Mouse (Mus musculus): ENCODE results near the gene A3galt2. TPM values are rescaled to one million over a fixed set of nuclear protein-coding genes. Genes with fewer than 3 reads are reported as not detected.

Gene A3galt2
- total RNA-seq (2023; ENCODE audit: inconsistent age) = 3.0 to 4.6 TPM (median 3.5 TPM) in 4 replicates

DNA sequence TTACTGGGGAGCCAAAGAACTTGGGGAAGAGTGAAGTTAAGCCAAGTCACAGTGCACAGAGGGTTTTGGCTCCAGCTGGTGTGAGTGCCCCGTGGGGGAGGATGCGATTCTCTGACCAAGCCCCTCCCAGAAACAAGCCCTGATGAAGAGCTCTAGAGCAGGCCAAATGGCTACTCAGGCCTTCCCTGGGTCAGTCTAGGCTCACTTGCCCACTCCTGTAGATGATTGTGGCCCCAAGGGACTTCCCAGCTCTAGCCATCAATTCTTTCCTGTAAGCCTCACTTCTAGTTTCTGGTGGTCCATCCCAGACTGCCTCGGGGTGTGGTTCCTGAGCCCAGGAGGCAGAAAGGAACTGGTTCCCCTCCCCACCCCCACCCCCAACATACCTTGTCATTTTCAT is at the start of gene A3galt2:
A3galt2 (plus strand) TSS at position 301 of the 400 bp plus-strand sequence.

DNA sequence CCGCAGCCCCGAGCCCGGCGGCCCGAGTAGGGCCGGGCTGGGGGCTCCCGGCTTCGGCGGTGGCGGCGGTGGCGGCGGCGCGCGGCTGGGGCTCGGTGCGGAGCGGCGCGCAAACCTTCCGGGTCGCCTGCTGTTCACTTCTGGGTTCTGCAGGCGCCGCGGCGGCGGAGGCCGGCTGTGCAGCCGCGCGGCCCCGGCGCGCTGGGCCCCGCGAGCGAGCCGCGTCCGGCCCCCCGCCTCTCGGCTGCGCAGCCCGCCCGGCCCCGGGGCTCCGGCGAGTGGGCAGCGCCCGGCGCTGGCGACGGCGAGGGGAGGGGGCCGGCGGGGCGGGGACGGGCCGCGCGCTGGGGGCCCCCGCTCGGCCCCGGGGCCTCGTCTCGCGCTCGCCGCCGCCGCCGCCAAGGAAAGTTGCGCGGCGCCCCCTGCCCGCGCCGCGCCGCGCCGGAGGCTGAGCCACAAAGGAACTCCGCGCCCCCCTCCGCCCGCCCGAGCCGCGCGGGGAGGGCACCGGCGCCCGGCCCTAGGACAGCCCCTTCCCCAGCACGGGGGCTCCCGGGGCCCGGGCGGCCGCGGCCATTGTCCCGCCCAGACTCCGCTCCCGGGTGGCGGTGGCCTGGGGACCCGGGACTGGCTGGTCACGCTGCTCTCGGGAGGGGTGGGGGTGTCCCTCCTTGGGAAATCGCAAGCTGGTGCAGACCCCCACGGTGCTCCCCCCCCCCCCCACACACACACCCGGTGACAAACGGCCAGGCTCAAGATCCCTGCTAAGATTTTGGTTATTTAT is 51.1 kb downstream of the A3galt2 start, which contains the start of gene Zfp362:
Zfp362 (minus strand) TSS at position 3 of the 784 bp plus-strand sequence.

Other genes with a start within 250 kb of the A3galt2 start
- 22.4 to 27.5 TPM (median 25.8 TPM) in 4 replicates for gene Zscan20, start 145.3 kb upstream of the A3galt2 start, total RNA-seq (2023; ENCODE audit: inconsistent age)
- 1.7 to 2.8 TPM (median 2.3 TPM) in 4 replicates for gene Tlr12, start 136.7 kb upstream of the A3galt2 start, total RNA-seq (2023; ENCODE audit: inconsistent age)
- 131 to 141 TPM (median 135 TPM) in 4 replicates for gene Phc2, start 100.7 kb upstream of the A3galt2 start, total RNA-seq (2023; ENCODE audit: inconsistent age)
- gene Zfp362, start 50.7 kb downstream of the A3galt2 start, total RNA-seq (2023; ENCODE audit: inconsistent age) = 41.0 to 49.4 TPM (median 44.2 TPM) in 4 replicates
- 1.6 to 2.8 TPM (median 2.6 TPM) in 4 replicates for gene Trim62, start 128.2 kb downstream of the A3galt2 start, total RNA-seq (2023; ENCODE audit: inconsistent age)
- 0.51 to 0.55 TPM in 2 of 4 replicates, not detected in the others for gene Azin2, start 207.1 kb downstream of the A3galt2 start, total RNA-seq (2023; ENCODE audit: inconsistent age)
- gene Ak2, start 236.6 kb downstream of the A3galt2 start, total RNA-seq (2023; ENCODE audit: inconsistent age) = 64.8 to 72.4 TPM (median 70.8 TPM) in 4 replicates